Mouse (Mus musculus) urinary bladder, postnatal 14 days (tissue): ENCODE results near the gene Hps5.
"Not testable (repeated sequence)": the region's sequence is repeated elsewhere in the genome, so short reads cannot be mapped to it uniquely, and the experiment has no call there.

Source experiments
- DNase-seq: peaks from one replicate; pipeline ENCODE4 v3.0.0; 2021; ENCODE audit warnings: low spot score

The Hps5 gene

DNA sequence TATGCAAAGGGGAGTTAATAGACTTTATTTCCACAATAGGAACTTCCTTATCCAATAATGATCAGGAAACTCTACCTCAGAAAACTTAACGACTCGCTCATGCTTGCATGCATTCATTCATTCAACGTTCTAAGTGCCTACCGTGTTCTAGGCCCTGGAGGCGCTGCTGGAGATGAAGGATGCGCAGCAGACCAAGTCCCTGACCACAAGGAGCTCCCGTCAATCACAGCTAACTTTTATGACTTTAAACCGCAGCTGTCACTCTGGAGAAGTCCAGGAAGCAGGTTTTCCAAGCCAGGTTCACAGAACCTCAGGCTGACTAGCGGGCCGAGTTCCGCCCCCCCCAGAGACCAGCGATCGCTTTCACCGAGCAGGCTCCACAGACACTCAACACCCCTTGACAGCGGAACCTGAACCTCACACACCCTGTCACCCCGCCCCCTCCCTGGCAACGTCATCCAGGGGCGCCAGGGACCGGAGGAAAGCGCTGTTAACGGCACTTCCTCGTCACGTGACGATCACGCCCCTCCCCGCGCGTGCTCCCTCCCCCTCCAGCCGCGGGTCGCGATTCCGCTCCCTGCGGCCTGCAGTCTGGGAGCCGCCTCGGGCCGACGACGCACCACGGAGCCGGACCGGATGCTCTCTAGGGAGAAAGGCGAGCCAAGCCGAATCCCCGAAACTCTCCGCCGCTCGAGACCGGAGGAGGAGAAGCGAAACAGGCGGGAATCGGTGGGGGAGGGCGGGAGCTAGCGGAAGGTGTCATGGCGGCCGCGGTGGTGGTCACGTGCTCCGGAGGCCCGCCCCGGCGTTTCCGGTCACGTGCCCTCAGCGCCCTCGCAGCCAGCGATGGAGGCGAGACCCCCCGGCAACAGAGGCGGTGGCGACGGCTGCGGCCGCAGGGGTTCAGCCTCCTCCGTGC is at the start of gene Hps5, which contains the start of gene Gtf2h1:
Gene Hps5, minus strand, starts transcription at position 778 of the 919 bp plus-strand sequence.
Gene Gtf2h1, plus strand, starts transcription at position 817 of the 919 bp plus-strand sequence.
- peak; percentile 98 for DNase-seq

DNA sequence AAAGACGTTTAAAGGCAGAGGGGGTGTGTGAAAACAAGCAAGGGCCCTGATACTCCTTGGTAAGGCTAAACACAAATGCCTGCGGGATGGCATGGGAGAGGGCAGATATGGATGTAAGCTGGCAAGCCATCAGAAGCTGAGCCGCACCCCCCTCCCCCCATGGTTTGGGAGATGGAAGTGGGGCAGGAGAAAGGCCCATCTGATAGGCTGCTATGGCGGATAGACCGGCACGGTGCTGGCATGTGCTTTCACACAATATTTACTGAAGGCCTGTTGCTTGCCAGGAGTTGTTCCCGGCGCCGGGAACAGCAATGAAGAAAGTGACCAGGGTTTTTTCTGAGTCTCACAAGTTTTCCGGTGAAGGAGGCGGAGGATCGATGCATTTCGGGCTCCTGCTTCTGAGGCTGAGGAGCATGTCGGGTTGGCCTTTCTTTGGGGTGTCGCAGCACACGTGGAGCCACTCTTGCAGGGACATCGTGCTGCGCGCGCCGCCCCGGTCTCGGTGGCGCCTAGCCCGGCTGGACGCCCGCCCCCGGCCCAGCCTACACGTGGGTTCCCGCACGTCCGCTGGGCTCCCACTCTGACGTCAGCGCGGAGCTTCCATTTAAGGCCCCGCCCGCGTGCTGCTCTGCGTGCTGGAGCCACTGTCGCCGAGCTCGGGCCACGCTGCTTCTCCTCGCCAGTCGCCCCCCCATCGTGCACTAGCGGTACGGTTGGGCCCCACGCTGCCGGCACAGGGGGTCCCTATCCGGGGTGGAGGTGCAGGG is 49.5 kb upstream of the Hps5 start:
- DNase-seq = peak; percentile 96

DNA sequence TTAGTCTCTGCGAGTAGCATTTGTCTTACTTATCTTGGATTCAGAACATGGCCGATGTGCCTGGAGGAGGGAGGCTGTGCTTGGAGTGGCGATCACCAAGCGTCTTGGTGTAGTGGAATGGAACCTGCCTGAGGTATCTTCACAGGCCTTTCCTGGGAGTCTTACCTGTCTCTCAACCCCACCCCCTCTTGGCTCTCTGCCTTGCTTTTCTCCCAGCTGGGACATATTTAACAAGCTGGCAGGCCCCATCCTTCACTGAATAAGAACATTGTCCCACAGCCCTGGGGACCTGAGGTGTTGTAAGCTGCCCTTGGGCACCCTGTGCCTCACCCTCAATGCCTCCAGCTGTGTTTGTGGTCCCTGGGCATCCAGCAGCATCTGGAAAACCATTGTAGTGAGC is 47.7 kb upstream of the Hps5 start:
- peak; percentile 24 for DNase-seq

DNA sequence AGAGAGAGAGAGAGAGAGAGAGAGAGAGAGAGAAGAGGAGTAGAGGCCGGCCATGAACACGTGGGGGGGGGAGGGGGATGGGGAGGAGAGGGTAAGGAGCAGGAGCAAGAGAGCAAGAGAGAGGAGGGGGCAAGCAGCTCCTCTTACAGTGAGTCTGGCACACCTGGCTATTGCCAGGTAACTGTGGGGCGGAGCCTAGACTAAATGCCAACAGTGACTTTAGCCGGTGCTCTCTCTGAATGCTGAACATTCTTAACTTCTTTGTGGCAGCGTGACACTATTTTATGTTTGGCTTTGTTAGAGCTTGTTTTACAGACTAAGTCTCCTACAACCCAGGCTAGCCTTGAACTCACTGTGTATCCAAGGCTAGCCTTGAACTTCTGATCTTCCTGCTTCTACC is 46.4 kb upstream of the Hps5 start:
- DNase-seq = no peak

DNA sequence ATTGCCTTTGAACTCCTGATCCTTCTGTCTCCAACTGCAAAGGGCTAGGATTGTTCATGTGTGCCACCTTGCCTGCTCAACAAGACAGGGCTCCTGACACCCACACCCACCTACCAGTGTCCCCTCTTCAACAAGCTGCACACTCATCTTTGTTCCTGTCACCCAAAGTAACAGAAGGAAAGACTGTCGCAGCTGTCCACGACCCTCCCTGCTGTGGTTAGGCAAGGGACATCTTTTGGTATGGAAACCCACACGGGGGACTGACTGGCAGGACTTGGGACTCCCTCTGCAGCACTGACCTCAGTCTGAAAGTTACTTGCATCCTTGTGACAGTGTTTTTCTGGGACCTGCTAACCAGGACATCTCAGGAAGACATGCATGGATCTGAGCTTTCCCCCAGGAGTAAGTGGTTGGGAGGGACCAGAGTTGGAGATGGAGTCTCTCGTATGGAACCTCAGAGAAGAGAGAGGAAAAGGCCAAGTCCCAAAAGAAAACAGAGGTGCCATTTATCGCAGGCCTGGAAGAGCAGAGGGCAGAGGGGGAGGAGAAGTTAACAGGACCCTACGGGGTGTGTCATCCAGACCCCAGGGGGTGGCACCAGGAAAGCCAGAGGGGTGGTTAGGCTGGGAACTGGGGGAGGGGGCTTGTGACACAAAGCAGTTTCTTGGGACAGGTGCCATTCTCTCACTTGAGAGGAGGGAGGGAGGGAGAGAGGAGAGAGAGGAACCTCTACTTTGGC is 45.1 kb upstream of the Hps5 start, which contains the start of gene Ldha:
Gene Ldha, plus strand, starts transcription at position 689 of the 739 bp plus-strand sequence.
- DNase-seq = no peak

DNA sequence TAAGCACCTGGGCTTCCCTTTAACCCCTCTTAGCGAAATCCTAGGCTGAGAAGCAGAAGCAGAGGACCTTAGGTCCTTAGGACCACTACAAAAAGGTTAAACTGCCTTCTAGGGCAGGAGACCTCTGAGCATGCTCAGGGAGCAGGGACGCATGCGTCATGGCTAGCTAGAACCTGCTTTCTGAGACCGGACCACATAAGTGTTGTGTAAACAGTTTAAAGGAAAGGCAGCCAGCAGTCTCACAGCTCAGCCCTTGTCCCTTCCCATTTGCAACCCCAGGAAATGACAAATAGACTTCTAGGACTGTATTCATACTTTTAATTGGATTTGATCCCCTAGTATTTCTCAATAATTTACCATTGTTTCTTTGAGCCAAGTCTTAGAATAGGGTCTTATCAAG is 44.5 kb upstream of the Hps5 start:
- DNase-seq = peak; percentile 28

DNA sequence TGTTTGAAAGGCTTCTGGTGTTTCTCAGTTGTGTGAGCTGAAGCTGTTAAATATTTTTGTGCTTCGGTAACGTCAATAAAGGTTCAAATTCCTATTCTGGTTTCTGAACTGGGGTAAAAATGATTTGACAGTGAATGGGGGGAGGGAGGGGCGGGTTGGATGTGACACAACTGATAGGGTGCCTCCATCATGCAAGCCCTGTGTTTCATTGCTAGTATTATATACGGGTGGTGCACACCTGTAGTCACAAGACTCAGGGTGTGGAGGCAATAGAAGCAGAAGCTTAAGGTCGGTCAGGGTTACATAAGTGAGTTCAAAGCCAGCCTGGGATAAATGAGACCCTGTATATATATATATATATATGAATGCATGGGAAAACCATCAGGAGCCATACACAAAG is 44.0 kb upstream of the Hps5 start:
- no peak for DNase-seq

DNA sequence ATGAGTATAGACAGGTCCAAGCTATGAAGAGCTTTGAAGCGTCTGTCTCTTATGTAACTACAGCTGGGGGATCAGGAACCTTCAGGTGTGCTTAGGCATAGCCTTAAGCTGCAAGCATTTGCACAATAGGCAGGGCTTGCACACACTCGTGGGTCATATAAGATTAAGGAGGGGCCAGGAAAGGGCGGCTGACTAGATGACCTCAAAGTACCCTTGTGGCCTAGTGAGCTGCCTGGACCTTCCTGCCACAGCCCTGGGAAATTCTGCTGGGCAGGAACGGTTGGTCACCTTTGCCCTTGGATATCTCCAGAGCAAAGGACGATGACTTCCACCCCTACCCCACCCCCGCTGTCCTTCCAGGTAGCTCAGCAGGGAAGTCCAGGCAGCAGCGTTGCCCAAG is 43.6 kb upstream of the Hps5 start:
- DNase-seq = peak; percentile 36

DNA sequence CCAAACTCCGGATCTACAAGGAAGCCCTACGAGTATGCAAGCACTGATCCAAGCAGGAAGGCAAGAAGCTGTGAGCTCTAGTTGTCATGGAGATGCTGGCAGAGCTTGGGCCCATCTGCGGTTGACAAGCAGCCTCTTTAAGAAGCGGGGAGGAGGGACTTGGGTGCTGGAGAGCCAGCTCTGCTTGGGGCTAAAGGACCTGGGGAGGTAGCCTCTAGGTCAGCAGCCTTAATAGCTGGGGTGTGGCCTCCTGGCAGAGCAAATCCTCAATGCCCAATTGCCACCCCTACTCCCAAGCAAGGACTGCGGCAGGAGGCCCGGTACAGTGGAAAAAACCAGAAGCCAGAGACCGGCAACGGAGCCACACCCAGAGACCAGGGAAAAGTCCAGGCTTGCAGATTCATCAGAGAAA is 43.0 kb upstream of the Hps5 start:
- DNase-seq = peak; percentile 72

DNA sequence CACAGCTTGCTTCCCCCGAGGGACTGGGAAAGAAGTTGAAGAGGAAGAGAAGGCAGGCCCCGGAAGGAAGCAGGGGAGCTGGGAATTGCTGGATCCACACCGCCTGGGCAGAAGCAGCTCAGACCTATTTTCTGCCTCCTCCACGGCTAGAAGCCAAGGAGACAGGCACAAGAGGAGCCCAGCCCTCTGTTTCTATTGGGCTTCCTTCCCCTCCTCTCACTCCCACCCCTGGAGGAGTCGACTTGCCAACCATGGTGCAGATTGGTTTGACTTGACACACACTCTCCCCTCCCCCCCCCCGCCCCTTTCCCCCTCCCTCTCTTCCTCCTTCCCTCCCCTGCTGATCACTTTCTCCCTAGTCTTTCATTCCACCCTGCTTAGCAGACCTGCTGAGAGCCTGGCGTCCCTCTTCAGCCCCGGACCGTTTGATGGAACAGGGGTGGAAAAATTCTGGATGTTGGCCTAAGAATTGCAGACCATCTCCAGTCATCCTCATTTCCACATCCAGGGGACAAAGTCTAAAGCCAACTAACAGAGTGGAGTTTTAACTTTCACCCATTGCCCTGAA is 42.3 kb upstream of the Hps5 start:
- DNase-seq = peak; percentile 35

DNA sequence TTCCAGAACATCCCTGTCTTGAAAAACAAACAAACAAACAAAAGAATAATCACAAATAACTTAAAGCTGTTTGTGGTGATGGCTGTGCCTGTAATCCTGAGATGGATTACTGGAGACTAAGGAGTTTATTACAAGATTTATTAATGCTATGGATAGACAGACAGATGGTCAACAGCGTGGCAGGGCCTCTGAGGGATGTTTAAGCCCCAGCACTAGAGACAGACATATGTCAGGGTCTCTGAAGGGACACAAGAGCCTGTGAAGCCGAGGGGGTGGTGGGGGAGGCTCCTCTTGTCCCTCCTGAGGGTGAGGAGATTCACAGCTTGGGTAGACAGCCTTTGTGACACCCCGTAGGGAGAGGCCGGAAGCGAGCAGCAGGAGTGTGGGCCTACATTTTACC is 41.2 kb upstream of the Hps5 start:
- no peak for DNase-seq

DNA sequence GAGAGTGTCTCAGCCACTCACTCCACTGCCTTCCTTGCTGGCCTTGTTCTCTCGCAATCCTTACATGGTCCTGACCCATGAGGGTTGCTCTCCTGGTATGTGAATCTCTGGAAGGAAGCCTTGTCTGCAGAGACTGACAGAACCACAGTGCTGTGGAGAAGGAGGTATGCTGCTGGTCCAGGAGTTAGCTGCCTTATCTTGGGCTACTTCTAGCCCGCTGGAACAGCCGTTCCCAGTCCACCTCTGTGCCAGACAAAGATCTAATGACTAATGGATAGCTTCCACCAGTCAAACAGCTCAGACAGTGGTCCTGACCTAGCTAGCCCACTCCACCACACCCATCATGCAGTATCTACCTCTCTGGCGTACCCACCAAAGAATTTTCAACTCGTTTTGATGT is 40.5 kb upstream of the Hps5 start:
- no peak for DNase-seq

DNA sequence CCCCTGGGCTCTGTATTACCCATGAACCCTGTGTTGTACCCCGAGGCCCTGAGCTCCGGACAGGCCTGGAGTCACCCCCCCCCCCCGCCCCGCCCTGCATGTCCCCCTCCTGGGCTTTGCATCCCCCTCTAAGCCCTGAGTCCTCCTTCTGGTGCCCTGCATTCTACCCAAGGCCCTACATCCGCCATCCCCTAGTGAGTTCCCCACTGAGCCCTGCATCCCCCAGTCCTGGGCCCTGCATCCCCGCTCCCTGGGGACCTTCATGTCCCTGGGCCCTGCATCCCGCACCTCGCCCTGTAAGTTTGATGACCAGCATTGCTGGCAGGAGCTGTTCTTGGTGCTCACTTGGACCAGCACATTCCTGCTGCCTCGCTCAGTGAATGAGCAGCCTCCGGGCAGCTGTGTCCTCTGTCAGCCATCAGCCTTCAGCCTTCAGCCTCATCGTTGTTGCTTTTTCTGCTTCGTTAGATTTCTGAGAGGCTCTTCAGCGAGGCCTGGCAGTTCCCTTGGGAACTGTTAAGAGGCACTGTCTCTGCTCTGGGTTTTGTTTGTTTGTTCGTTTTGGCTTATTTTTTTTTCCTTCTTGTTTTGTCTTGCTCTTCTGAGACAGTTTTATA is 39.2 kb upstream of the Hps5 start:
- no peak for DNase-seq

DNA sequence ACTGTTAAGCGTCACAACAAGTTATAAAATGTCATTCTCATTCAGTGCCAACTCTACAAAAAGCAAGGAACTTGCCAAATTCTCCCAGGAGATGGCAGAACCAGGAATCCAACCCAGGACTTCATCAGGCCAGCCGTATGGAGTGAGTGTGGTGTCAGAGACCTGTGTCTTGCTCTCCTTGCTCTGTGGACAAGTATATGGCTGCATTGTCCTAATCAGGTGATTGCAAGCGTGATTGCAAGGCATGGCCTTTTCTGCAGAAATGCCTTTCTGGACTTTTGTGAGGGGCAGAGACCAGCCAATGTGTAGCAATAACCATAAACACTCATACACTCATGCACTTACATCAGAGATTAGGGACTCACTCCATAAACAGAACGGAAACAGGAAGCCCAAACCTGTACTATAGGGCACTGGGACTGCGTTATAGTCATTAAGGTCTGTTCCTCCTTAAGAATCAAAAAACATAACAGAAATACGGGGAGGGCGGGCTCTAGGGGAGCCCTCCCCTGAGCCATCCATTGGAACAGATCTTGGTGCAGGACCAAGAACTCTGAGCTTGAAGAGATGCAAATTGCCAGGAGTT is 37.9 kb upstream of the Hps5 start:
- no peak for DNase-seq

DNA sequence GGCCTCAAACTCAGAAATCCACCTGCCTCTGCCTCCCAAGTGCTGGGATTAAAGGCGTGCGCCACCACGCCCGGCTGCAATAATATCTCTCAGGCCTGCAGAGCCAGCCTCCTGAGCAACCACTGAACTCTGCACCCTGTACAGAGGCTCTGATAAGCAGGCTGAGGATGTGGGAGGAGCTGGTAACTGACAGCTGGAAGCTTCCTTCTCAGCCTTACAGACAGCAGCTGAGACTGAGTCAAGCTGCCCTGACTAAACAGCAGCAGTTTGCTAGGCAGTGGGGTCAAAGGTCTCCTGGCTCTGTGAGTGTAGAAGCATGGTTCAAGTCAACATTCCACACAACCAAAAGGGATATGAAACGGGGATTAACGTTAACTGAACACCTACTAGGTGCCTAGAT is 37.4 kb upstream of the Hps5 start:
- DNase-seq = no peak

DNA sequence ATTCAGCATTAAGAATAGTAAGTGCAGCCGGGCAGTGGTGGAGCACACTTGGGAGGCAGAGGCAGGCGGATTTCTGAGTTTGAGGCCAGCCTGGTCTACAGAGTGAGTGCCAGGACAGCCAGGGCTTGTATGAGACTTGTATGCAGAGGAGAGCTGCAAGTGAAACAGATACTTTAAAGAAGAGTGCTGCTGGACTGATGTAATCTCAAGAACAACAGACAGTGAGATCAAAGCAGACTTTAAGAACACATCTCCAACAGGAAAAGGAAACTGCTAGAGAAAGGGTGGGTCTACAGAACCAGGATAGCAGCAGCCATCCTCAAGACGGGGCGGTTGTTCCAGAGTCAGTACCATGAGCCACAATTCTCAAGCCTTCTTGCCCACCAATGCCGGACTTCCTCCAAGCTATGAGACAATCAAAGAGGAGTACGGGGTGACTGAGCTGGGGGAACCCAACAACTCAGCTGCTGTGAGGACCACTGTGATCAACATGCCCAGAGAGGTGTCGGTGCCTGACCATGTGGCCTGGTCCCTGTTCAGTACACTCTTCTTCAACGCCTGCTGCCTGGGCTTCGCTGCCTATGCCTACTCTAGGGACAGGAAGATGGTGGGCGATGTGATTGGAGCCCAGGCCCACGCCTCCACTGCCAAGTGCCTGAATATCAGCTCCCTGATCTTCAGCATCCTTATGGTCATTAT is 36.4 kb upstream of the Hps5 start:
- DNase-seq = not testable (repeated sequence)

DNA sequence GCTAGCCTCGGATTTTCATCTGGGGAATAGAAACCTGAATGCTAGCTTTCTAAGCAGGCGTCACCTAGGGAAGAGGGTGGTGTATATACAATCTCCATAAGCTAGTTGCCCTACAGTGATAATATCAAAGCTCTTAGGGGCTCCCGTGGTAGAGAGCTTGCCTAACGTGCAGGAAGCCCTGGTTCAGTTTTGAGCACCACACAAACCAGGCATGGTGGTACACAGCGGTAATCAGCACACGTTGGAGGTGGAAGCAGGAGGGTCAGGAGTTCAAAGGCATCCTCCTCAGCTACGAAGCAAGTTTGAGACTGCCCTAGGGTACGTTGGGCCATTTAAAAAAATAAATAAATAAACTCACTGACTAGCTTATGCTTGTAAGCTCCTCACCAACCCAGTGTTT is 35.8 kb upstream of the Hps5 start:
- no peak for DNase-seq

DNA sequence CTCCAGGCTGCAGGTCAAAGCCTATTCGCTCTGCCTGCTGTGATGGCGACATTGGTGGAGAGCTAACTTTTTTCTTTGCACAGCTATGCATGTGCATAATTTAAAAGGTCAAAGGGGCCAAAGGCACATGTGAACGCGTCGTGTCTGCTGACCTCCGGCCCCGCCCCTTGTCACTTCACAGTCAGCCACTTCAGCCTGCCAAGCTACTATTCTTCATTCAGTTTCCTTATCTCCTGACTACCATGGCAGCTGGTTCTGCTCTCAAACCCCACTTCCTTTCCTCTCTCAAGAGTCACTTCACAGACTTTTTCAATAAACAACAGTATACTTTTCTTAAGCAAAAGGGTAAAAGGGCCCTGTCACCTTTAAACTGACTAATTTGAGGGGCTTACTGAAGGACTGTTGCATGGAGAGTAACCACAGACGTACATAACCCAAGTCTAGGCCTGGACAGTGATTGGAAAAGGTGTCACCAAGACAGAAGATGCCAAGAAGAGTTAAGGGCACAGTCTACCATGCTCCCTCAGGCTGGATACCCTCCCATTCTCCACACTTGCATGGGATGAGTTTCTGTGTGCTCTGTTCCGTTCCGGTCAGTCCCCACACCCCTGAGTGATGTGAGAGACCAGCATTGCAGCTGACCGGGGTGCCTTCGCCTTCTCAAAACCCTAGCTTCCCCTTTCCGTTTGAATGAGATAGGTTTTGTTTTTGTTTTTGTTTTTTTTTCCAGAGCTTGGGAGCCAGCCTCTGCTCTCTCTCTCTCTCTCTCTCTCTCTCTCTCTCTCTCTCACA is 35.1 kb upstream of the Hps5 start:
- DNase-seq = no peak

DNA sequence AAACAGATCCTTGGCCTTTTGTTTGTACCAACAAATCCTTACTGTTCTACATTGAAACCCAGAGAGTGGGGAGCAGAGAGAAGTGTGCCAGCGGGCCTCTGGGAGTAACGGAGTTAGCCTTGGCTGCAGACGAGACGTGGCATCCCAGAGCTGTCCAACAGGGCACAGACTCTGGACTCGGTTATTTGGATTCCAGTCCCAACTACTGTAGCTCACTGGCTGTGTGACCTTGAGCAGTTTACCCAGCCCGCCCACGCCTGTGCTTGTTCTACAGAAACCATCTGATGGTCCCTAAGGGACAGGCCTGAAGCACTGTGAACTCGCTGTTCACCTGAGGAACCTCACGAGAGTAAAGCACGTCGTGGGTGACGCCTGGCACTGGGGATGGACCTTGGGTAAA is 34.0 kb upstream of the Hps5 start:
- DNase-seq = no peak

DNA sequence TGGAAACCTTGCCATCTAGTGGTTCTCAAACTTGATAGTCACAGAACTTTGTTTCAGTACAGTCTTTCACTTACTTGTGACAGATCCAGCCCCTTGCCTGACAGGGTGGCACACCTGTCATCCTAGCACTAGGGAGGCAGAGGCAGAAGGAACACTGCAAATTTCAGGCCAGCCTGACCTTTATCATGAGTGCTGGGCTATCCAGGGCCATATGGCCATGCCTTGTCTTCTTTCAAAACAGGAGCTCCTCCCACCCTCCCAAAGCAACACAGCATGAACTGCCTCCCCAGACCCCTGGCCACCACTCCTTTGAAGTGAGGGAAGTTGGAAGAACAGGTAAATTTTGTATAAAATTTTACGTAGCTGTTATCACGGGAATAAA is 31.9 kb upstream of the Hps5 start:
- DNase-seq = no peak
